Mouse (Mus musculus) left cerebral cortex, postnatal 36 days (tissue): Measurements from ENCODE around the gene Naa35. TPM values are rescaled to one million over a fixed set of nuclear protein-coding genes. Genes with fewer than 3 reads are reported as not detected.
A peak's percentile ranks its signal among the peaks of the same experiment; 100 is the strongest.

Experiments used
- DNase-seq, 2 experiments: peaks; one replicate each; pipeline ENCODE4 v3.0.0; 2021 to 2022; ENCODE audit warnings: low spot score in 2 of 2, mixed read lengths in 1 of 2
- intact Hi-C: fragments of 180-260 bp; cut with DNase I; formaldehyde crosslinking; loops from one replicate; pipeline ENCODE4 v1.15.1; 2025
- total RNA-seq, 2 experiments: library from RNA; stranded (reverse); gene quantifications; 2 replicates each; pipeline ENCODE4 v1.2.3; 2021

Naa35 gene
- total RNA-seq, 2 experiments from 2014 or later = 81.2 to 93.5 TPM

GRCm38 (mm10) chr13:59661387-59661786 lies 76.3 kb downstream of the Naa35 start:
- intact Hi-C loops = no loop called here
- DNase-seq = no peak

DNA sequence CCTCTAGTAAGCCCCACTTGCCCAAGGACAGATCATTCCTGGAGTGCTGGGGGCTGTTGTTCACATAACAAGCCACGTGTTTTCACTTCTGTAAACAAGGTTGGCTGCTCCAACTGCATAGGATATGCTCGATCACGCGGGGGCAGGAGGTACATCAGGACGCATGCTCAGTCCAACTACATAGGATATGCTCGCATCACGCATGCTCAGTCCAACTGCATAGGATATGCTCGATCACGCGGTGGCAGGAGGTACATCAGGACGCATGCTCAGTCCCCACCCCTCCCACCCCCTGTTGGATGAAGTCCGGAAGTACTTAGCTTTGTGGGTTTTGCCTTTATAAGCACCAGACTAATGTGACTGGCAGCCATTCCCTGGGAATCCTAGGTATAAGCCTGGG lies 76.9 kb downstream of the Naa35 start:
- intact Hi-C loops = no loop called here
- DNase-seq = no peak

GRCm38 (mm10) chr13:59663939-59664712 lies 79.1 kb downstream of the Naa35 start:
- no peak for DNase-seq
- intact Hi-C loops = no loop called here

- DNase-seq = no peak
- intact Hi-C loops = no loop called here
Measured at GRCm38 (mm10) chr13:59667763-59668162, 82.7 kb downstream of the Naa35 start.

DNA sequence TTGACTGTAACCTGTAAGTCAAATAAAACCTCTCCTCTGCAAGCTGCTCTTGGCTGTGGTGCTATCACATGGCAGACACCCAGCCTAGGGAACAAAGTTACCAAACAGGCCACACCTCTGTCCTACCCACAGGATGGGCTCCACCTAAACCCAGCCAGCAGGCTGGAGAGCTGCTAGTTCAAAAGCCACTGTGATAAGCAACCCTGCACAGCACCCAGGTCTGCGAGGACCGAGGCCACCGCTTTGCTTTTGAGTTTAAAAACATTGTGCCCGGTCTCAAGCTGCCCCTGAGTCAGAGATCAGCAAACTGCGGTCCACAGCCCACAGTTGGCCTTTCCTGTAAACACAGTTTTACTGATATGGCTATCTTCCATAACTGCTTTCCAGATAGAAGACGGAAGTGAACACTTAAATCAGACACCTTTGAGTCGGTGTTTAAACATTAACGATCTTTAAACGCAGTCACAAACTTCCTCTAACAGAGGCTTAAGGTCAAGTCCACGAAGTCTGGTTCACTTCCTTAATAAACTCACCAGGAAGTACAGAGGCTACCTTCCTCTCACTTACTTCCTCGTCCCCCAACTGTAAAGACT lies 83.5 kb downstream of the Naa35 start:
- DNase-seq = no peak

DNA sequence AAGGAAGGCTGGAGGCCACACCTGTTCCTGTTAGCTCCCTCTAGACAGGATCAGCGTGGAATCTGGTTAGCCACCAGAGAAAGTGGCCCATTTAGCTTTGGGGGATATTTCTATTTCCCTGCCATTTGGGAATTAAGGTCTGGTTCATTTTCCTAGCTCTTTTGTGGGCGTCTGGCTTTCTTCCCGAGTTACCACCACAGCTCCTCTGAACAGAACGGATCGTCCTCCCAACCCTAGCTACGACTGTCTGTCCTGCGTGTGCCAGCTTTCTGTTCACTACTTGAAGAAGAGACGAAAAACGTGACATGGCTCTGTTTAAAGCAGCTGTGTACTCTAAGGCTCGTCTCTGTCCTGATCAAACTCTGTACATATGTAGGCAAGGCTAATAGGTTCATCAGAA lies 84.9 kb downstream of the Naa35 start:
- peak in 1 of 2 experiments; percentile 35 for DNase-seq
- intact Hi-C loops = no loop called here

More for the DNA sequence above, 83.5 kb downstream of the Naa35 start:
- intact Hi-C loops = no loop called here

- intact Hi-C loops = no loop called here
- no peak for DNase-seq
Measured at GRCm38 (mm10) chr13:59671521-59671920, 86.5 kb downstream of the Naa35 start.

DNA sequence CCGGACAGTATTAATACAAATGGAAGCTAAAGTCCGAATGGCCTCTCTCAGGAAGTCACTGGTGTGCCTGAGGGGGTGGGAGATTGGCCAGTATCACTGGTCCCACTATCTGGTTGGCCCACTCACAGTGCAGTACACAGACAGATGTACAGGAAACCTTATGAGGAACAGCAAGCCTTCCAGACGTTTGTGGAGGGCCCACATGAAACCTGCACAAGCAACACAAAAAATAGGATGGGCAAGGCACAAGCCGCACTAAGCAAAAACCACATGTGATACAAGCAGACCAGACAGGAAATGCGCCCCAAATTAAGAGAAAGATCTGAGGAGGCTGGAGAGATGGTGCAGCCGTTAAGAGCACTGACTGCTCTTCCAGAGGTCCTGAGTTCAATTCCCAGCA lies 87.2 kb downstream of the Naa35 start:
- no peak for DNase-seq
- intact Hi-C loops = no loop called here

DNA sequence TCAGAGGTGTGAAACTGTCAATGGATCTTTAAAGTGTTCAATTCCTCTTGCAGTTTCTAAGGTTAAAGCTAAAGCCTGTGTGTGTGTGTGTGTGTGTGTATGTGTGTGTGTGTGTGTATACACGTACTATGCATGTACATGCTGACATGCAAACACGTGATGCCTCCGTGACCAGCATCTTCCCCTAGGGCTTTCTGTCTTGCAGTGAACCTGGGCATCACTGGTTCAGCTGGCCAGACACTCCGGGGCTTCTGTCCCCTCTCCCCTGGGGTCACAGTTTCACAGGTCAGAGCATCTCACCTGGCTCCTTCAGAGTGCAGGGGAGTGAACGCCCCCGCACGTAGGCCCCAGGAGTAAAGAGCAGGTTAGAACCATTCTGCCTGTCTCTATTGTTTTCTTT lies 88.5 kb downstream of the Naa35 start:
- no peak for DNase-seq
- intact Hi-C loops = no loop called here

- DNase-seq = no peak
- intact Hi-C loops = no loop called here
Measured at GRCm38 (mm10) chr13:59674215-59674614, 89.2 kb downstream of the Naa35 start.

DNA sequence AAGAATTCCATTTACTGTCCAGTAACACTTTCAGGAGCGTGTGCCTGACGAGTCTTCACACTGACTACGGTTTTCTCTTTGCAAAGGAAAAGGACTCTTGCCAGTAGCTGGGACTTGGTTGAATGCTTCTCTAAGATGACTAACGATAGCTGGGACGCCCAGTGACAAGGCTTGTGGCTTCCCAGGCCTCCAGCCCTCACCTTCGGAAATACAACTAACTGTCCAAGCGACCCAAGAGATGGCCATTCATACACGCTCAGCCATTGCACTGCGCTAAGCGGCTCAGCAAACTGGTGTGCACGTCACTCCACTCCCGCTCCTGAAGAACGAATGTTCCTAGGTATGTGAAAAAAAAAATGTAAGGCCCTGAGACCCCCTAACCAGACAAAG lies 89.7 kb downstream of the Naa35 start:
- intact Hi-C loops = no loop called here
- DNase-seq = peak in 1 of 2 experiments; percentile 30

- DNase-seq = peak; percentile 47 to 62
- intact Hi-C loops = no loop called here
Measured at GRCm38 (mm10) chr13:59675151-59676011, 90.3 kb downstream of the Naa35 start, which contains the start of gene Golm1. Gene Golm1 (minus strand): TSS chr13:59675811.

DNA sequence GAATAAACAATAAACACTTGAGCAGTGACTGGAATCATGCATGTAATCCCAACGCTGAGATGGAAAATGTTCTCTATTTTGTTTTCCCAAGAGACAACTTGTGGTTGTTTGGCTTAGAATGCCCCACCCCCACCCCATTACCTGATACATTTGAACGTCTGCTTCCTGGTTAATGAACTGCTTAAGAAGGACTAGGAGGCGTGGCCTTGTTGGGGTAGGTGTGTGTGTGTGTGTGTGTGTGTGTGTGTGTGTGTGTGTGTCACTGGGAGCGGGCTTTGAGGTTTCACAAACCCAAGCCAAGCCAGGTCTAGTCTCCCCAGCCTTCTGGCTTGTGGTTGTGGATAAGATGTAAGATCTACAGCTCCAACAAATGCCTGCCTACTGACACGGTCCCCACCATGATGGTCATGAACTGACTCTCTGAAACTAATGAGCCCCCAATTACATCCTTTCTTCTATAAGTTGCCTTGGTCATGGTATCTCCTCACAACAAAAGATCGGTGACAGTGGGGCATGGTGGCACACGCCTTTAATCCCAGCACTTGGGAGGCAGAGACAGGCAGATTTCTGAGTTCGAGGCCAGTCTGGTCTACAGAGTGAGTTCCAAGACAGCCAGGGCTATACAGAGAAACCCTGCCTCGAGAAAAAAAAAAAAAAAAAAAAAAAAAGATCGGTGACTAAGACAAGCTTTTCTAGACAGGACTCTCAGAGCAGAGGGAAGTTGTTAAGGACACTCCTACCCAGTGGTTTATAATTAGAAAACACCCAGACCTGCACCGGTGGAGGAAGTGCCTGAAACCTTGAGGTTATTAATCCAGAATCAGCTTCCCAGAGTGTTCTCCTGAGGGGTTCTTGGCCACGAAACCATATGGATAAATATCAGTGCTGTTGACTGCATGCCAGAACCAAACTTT lies 91.5 kb downstream of the Naa35 start:
- no peak for DNase-seq
- intact Hi-C loops = no loop called here

- DNase-seq = no peak
- intact Hi-C loops = no loop called here
Measured at GRCm38 (mm10) chr13:59679306-59679705, 94.2 kb downstream of the Naa35 start.

DNA sequence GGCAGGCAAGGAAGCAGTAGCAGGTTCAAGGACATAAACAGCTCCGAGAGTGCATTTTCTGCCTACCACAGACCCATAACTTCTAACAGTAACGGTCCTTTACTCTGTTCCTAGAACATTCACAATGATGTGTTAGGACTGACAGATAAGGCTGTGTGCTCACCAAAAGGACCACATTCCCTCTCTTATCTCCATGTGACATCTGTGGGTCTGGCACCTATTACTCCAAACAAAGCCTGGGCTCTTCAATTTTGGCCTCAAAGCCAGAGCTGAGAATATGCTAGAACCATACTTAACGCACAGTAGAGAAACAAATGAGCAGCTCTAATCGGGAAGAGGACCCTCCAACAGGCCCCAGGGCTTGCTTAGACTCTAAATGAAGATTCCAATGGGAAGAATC lies 94.8 kb downstream of the Naa35 start:
- intact Hi-C loops = no loop called here
- no peak for DNase-seq

DNA sequence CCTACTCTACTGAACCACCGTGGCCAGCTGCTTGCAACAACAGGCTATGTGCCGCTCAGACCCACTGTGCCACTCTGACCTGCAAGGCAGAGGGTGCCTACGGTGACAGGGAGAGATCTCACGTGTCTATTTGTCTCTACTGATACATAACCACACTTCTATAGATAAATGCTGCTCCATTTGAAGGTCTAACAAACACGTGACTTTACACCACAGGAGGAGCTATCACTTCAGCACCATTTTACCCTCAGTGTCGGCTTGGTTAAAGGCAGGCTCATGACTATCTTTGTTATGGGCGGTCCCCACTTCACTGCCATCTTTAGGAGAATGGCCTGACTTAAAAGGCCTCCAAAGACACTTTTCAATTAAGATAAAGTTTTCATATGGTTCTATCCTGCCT lies 97.6 kb downstream of the Naa35 start:
- DNase-seq = no peak
- intact Hi-C loops = no loop called here

GRCm38 (mm10) chr13:59685236-59685635 lies 100.2 kb downstream of the Naa35 start:
- intact Hi-C loops = no loop called here
- DNase-seq = no peak
